Mouse (Mus musculus): ENCODE measurements at regions not wholly inside any gene's neighbourhood (a gene's known extent, or its start where the extent isn't known, plus 50 kb on each side); places are given as distances from the start of the nearest gene placed in this dataset.

- no peak for TF ChIP-seq EP300 (IDR thresholded peaks at IDR 0.05; ENCODE audit: low read depth)
- TF ChIP-seq CTCF (IDR thresholded peaks at IDR 0.05; ENCODE audit: low read depth) = no peak
- 81% methylated on average over 8 of the region's 8 CpGs for WGBS
- no peak for DNase-seq (ENCODE audit: low spot score)
Measured at GRCm38 (mm10) chr17:49278541-49278940, 149.6 kb upstream of the Mocs1 start.

GRCm38 (mm10) chr17:49278973-49279727, 149.0 kb upstream of the Mocs1 start:
- Histone ChIP-seq H3K4me2 (ENCODE audit: low read depth, low read length) (no peak overlapping the region), H3K27ac (ENCODE audit: low read depth) (no peak overlapping the region), H3K9me3 (replicated peaks; ENCODE audit: control insufficient read depth, low read length) (0 out of 2 replicates have a peak, but pooled peaks cover 5% of the 10 kb centered on the region), H3K27me3 (ENCODE audit: control insufficient read depth, insufficient read depth, low read length) (0 out of 2 replicates have a peak, but pooled peaks cover 4% of the 10 kb centered on the region), H3K36me3 (replicated peaks; ENCODE audit: control insufficient read depth, insufficient read depth, low read length) (no peaks in the 10 kb centered on the region), H3K4me3 (ENCODE audit: low read depth, low read length) (no peak overlapping the region), H3K9ac (replicated peaks; ENCODE audit: low read depth, low read length) (no peak overlapping the region), H3K4me1 (ENCODE audit: control insufficient read depth, insufficient read depth) (no peaks in the 10 kb centered on the region)
- no peak for DNase-seq (ENCODE audit: low spot score)
- no peak for ATAC-seq (ENCODE audit: insufficient read depth, low read depth)
- TF ChIP-seq EP300 (IDR thresholded peaks at IDR 0.05; ENCODE audit: low read depth) (no peak), CTCF (IDR thresholded peaks at IDR 0.05; ENCODE audit: low read depth) (no peak)
- 74% methylated on average over 10 of the region's 10 CpGs for WGBS

More at GRCm38 (mm10) chr17:49278541-49278940, 149.6 kb upstream of the Mocs1 start:
- Histone ChIP-seq H3K4me3 (ENCODE audit: low read depth, low read length) (no peak overlapping the region), H3K27me3 (ENCODE audit: control insufficient read depth, insufficient read depth, low read length) (0 out of 2 replicates have a peak, but pooled peaks cover 4% of the 10 kb centered on the region), H3K4me2 (ENCODE audit: low read depth, low read length) (no peak overlapping the region), H3K27ac (ENCODE audit: low read depth) (no peak overlapping the region), H3K36me3 (replicated peaks; ENCODE audit: control insufficient read depth, insufficient read depth, low read length) (no peaks in the 10 kb centered on the region), H3K9me3 (replicated peaks; ENCODE audit: control insufficient read depth, low read length) (0 out of 2 replicates have a peak, but pooled peaks cover 5% of the 10 kb centered on the region), H3K9ac (replicated peaks; ENCODE audit: low read depth, low read length) (no peak overlapping the region), H3K4me1 (ENCODE audit: control insufficient read depth, insufficient read depth) (no peaks in the 10 kb centered on the region)
- no peak for ATAC-seq (ENCODE audit: insufficient read depth, low read depth)

- no peak overlapping the region for H3K9ac ChIP-seq (replicated peaks; ENCODE audit: low read depth, low read length)
- DNase-seq (ENCODE audit: low spot score) (no peak), ATAC-seq (ENCODE audit: insufficient read depth, low read depth) (no peak)
- WGBS = 79% methylated on average over 13 of the region's 13 CpGs
- 0 out of 2 replicates have a peak, but pooled peaks cover 5% of the 10 kb centered on the region for H3K9me3 ChIP-seq (replicated peaks; ENCODE audit: control insufficient read depth, low read length)
- H3K27ac ChIP-seq (ENCODE audit: low read depth) = no peak overlapping the region
- no peak overlapping the region for H3K4me3 ChIP-seq (ENCODE audit: low read depth, low read length)
- no peaks in the 10 kb centered on the region for H3K36me3 ChIP-seq (replicated peaks; ENCODE audit: control insufficient read depth, insufficient read depth, low read length)
- TF ChIP-seq CTCF (IDR thresholded peaks at IDR 0.05; ENCODE audit: low read depth) (no peak), EP300 (IDR thresholded peaks at IDR 0.05; ENCODE audit: low read depth) (no peak)
- 0 out of 2 replicates have a peak, but pooled peaks cover 4% of the 10 kb centered on the region for H3K27me3 ChIP-seq (ENCODE audit: control insufficient read depth, insufficient read depth, low read length)
- H3K4me1 ChIP-seq (ENCODE audit: control insufficient read depth, insufficient read depth) = no peaks in the 10 kb centered on the region
- no peak overlapping the region for H3K4me2 ChIP-seq (ENCODE audit: low read depth, low read length)
Measured at GRCm38 (mm10) chr17:49281344-49281743, 146.8 kb upstream of the Mocs1 start.

- WGBS = 81% methylated on average over 10 of the region's 10 CpGs
- H3K27ac ChIP-seq (ENCODE audit: low read depth) = no peak overlapping the region
- ATAC-seq (ENCODE audit: insufficient read depth, low read depth) = no peak
- no peak overlapping the region for H3K4me3 ChIP-seq (ENCODE audit: low read depth, low read length)
- TF ChIP-seq CTCF (IDR thresholded peaks at IDR 0.05; ENCODE audit: low read depth) (peak; percentile 20; the same call in 1 of the 2 replicates), EP300 (IDR thresholded peaks at IDR 0.05; ENCODE audit: low read depth) (no peak)
- H3K27me3 ChIP-seq (ENCODE audit: control insufficient read depth, insufficient read depth, low read length) = no peaks in the 10 kb centered on the region
- H3K36me3 ChIP-seq (replicated peaks; ENCODE audit: control insufficient read depth, insufficient read depth, low read length) = no peaks in the 10 kb centered on the region
- H3K4me1 ChIP-seq (ENCODE audit: control insufficient read depth, insufficient read depth) = no peaks in the 10 kb centered on the region
- no peak overlapping the region for H3K4me2 ChIP-seq (ENCODE audit: low read depth, low read length)
- 0 out of 2 replicates have a peak, but pooled peaks cover 5% of the 10 kb centered on the region for H3K9me3 ChIP-seq (replicated peaks; ENCODE audit: control insufficient read depth, low read length)
- no peak for DNase-seq (ENCODE audit: low spot score)
- no peak overlapping the region for H3K9ac ChIP-seq (replicated peaks; ENCODE audit: low read depth, low read length)
Measured at GRCm38 (mm10) chr17:49282498-49282897, 145.7 kb upstream of the Mocs1 start.

- H3K4me3 ChIP-seq (ENCODE audit: low read depth, low read length) = no peak overlapping the region
- H3K4me1 ChIP-seq (ENCODE audit: control insufficient read depth, insufficient read depth) = no peaks in the 10 kb centered on the region
- TF ChIP-seq CTCF (IDR thresholded peaks at IDR 0.05; ENCODE audit: low read depth) (no peak), EP300 (IDR thresholded peaks at IDR 0.05; ENCODE audit: low read depth) (no peak)
- ATAC-seq (ENCODE audit: insufficient read depth, low read depth) (no peak), DNase-seq (ENCODE audit: low spot score) (no peak)
- no peak overlapping the region for H3K27ac ChIP-seq (ENCODE audit: low read depth)
- H3K27me3 ChIP-seq (ENCODE audit: control insufficient read depth, insufficient read depth, low read length) = no peaks in the 10 kb centered on the region
- 79% methylated on average over 5 of the region's 5 CpGs for WGBS
- no peaks in the 10 kb centered on the region for H3K36me3 ChIP-seq (replicated peaks; ENCODE audit: control insufficient read depth, insufficient read depth, low read length)
- H3K9me3 ChIP-seq (replicated peaks; ENCODE audit: control insufficient read depth, low read length) = 0 out of 2 replicates have a peak, but pooled peaks cover 5% of the 10 kb centered on the region
- H3K4me2 ChIP-seq (ENCODE audit: low read depth, low read length) = no peak overlapping the region
- H3K9ac ChIP-seq (replicated peaks; ENCODE audit: low read depth, low read length) = no peak overlapping the region
Measured at GRCm38 (mm10) chr17:49283491-49283890, 144.7 kb upstream of the Mocs1 start.

Data from heart, postnatal 0 days (tissue).